Mouse (Mus musculus) fibroblast of lung, adult 2 months (primary cell): ENCODE results near the gene Pik3ap1.
"Not testable (repeated sequence)": the region's sequence is repeated elsewhere in the genome, so short reads cannot be mapped to it uniquely, and the experiment has no call there.

Experiments used
- DNase-seq: peaks from one replicate; pipeline ENCODE4 v3.0.0-alpha.2; 2011; ENCODE audit warnings: low read depth

The Pik3ap1 gene

DNA sequence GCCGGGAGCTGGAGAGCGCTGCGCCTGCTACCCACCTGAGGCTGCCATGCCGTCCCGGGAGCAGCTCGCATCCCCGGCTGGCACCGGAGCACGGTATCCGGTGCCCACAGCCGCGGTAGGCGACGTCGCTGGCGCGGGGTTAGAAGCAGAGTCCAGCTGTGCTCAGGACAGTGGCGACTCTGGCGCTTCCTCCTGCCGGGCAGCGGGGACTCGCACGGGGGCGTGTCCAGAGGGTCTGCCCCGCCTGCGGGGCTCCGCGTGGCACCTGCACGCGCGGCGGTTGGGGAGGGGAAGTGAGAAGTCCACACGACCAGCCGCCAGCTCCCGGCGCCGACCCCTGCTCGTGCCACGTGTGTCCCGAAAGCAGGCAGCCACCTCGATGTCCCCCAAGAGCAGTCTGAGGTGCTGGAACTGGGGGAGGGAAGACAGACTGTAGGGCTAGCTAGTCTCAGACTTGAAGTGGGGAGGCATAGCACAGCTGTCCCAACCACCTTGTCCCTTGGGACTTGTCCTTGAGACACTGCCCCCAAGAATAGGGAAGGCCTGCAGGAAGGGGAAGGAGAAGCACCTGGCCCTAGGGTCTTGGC is at the start of gene Pik3ap1:
TSS of gene Pik3ap1 (minus strand) at position 181 of the 587 bp plus-strand sequence.
- DNase-seq, result no peak

DNA sequence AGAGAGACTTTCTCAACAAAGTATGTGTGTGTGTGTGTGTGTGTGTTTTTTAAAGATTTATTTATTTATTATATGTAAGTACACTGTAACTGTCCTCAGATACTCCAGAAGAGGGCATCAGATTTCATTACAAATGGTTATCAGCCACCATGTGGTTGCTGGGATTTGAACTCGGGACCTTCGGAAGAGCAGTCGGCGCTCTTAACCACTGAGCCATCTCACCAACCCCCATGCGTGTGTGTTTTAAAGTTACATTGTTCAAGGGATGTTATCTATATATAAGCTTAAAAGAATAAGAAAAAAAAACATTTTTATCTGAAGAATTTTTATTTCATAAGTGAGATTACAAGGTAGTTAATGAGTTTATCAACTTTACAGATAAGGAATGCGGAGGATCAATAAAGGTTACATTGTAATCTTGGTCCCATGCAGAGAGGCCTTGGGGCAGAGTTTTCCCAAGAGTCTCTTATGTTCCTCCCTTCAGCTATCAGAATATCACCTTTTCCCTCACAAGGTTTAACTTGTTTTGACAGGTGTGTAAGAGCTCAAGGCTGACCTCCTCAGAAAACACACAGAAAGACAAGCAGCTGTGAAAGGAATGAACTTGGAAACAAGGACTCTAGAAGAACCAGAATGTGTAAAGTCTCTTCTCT is 46.7 kb upstream of the Pik3ap1 start:
- DNase-seq, result not testable (repeated sequence)

DNA sequence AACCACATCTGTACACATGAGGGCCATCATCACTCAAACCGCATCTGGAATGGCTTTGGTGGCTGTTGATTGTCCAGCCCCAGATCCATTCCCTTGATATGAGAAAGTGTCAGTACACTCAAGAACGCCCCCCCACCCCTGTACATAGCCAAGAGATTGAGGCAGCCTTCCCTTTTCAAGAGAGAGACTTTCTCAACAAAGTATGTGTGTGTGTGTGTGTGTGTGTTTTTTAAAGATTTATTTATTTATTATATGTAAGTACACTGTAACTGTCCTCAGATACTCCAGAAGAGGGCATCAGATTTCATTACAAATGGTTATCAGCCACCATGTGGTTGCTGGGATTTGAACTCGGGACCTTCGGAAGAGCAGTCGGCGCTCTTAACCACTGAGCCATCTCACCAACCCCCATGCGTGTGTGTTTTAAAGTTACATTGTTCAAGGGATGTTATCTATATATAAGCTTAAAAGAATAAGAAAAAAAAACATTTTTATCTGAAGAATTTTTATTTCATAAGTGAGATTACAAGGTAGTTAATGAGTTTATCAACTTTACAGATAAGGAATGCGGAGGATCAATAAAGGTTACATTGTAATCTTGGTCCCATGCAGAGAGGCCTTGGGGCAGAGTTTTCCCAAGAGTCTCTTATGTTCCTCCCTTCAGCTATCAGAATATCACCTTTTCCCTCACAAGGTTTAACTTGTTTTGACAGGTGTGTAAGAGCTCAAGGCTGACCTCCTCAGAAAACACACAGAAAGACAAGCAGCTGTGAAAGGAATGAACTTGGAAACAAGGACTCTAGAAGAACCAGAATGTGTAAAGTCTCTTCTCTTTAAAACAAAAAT is 41.2 kb upstream of the Pik3ap1 start:
- DNase-seq, result not testable (repeated sequence)

GRCm38 (mm10) chr19:41421264-41421663 is 36.4 kb upstream of the Pik3ap1 start:
- DNase-seq, result no peak

- DNase-seq, result no peak
These were observed 33.9 kb upstream of the Pik3ap1 start for GRCm38 (mm10) chr19:41418786-41419185.

GRCm38 (mm10) chr19:41417995-41418394 is 33.1 kb upstream of the Pik3ap1 start:
- peak; percentile 26 for DNase-seq

- no peak for DNase-seq
These were observed 31.3 kb upstream of the Pik3ap1 start for GRCm38 (mm10) chr19:41416201-41416600.

DNA sequence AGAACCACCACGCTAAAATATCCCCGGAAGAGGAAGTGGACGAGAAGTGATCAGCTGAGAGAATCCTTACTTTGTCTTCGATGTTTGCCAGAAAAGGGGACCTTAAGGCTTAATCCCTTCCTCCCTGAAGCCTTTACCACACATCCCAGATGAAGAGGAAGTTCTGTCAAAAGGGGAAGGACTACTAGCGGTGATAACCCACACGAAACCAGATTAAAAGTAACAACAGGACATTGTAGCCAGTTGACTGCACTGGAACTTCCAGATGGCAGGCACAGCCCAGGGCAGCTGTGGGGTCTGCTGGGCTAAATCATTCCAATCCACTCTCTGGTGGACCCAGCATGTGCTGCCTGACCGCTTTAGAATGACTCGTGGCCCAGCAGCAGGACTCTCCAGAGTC is 17.7 kb upstream of the Pik3ap1 start:
- no peak for DNase-seq

- DNase-seq, result no peak
These were observed 6.0 kb upstream of the Pik3ap1 start for GRCm38 (mm10) chr19:41390856-41391255.

DNA sequence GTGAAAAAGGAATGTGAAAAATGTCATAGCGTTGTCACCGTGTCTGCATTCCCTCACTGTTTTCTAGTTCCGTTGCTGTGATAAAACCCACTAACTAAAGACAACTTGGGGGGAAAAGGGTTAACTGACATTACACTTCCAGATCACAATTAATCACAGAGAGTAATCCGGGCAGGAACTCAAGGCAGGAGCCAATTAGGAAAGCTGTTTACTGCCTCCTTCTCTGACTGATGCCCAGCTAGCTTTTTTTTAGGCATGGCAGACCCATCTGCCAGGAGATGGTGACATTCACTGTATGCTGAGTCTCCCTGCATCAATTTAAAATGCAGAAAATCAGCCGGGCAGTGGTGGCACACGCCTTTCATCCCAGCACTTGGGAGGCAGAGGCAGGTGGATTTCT is 4.4 kb upstream of the Pik3ap1 start:
- DNase-seq, result no peak

DNA sequence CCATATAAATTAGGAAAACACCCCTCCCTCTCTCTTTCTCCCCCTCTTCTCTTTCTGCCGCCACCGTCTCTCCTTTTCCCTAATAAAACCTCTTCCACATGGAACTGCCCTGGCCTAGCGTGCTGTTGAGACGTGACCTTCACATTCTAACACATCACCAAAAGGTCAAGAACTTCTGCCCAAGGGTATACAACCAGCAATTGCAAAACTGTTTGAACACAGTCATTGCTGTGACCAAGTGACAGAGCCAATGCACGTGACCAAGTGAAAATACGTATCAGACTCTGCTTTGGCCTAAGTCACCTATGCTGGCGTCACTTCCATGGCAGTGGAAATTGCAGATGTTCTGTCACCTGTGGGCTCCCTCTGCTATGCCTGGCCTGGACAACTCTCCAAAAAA is 3.3 kb upstream of the Pik3ap1 start:
- no peak for DNase-seq

- no peak for DNase-seq
These were observed 2.4 kb upstream of the Pik3ap1 start for GRCm38 (mm10) chr19:41387262-41387661.

- no peak for DNase-seq
These were observed 473 bp downstream of the Pik3ap1 start for GRCm38 (mm10) chr19:41384406-41384851.

GRCm38 (mm10) chr19:41382391-41382978 is 2.4 kb downstream of the Pik3ap1 start:
- no peak for DNase-seq

GRCm38 (mm10) chr19:41381581-41382239 is 3.2 kb downstream of the Pik3ap1 start:
- DNase-seq, result no peak

DNA sequence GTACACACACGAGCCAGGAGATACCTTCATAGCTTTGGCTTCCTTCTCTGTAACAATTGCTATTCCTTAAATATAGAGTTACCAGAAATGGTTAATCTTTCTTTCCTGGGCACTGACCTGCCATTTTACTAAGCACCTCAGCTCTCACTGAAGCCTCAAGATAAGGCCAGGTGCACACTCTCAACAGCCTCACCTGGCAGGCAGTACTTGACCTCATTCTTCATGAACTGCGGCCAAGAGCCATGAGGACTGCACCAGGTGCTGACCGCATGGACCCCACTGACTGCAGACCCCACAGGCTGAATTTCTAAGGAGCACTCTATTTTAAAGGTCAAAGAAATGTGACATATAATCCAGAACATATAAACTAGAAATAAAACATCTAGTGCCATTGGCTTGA is 5.7 kb downstream of the Pik3ap1 start:
- no peak for DNase-seq

- DNase-seq, result no peak
These were observed 9.1 kb downstream of the Pik3ap1 start for GRCm38 (mm10) chr19:41375791-41376190.

DNA sequence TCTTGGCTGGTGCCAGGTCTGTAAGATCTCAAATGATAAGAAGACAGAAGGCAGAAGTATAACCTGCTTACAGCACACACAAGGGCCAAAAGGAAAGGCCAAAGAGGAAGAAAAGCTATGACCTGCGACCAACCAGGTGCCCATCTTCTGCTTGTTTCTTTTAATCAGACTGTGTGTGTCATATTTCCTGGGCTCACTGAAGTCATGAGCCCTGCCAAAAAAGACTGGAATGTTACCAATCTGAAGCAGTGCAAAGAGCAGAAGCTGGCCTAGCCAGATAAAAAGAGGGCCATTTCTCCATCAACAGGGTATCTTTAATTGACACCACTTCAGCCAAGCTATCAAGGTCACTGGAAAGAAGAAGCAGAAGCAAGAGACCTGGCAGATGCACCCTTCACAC is 9.8 kb downstream of the Pik3ap1 start:
- no peak for DNase-seq

DNA sequence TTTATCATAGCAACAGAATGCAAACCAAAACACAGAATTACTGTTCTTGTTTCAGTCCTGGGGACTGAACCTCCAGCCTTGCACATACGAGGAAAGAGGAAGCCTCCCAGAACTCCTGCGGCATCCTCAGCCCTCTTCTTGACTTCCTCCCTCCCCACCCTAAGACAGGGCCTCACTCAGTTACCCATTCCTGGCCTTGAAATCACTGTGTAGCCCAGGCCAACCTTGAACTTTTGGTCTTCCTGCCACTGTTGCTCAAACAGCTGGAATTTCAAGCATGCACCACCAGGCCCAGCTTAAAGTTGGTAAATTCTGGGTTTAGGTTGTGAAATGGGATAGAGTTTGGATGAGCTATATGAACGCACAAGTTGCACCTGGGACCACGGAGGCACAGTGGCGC is 10.2 kb downstream of the Pik3ap1 start:
- no peak for DNase-seq

- no peak for DNase-seq
These were observed 12.6 kb downstream of the Pik3ap1 start for GRCm38 (mm10) chr19:41372322-41372721.

DNA sequence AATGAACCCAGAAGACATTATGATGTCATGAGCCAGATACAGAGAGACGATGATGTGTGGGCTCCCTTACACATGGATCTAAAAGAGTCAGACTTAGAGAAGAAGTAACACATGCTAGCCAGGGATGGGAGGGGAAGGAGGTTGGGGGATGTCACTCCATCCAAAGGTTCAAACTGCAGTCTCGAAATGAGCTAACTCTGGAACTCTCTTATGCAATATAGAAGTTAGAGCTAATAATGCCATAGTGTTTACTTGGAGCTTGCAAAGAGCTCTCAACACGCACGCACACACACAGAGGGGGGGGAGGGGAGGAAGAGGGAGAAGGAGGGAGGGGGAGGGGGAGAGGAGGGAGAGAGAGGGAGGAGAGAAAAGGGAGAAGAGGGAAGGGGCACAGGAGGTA is 13.5 kb downstream of the Pik3ap1 start:
- no peak for DNase-seq
